In the genomic region with DNA sequence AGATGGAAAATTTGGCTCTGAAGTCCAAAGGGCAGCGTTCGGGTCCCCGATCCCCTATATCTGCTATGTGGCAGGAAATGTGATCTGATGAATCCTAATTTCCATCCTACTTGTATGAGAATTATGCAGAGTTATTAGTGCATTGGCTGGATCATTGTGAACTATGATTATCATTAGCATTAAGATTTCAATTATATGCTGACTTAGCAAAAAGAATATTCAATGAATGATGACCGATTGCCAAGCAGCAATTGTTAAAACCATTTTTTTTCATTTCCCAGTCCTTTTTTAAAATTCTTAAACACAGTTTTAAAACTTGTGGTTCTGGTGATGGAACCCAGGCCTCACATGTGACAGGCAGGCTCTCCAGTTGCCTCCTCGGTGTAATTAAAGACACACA, we compare ENCODE assay signal across 28 mouse cellular contexts. TPM values are rescaled to one million over a fixed set of nuclear protein-coding genes. Genes with fewer than 3 reads are reported as not detected.
DNase-seq lines count a peak whose midpoint lies in the region; ATAC-seq and TF ChIP-seq lines count a peak whose summit lies in the region.
"Had no signal": no experiment of that assay in that cellular context is flagged by ENCODE, and none has a peak within 500 bp of the region (broad histone marks: within the 10 kb centered on the region; RNA-seq: fewer than 3 reads in every experiment).

No protein-coding gene starts in this region.

- dilution Hi-C loops in CH12.LX (cut with MboI; ENCODE audit: extremely low pct_ligation_motif_present, extremely low pct_unique_long_range_greater_than_20kb, low sequenced_read_pairs), result no loop called here

- DNase-seq in CH12.LX (ENCODE audit: extremely low read depth), result no peak
- no peak for DNase-seq in ES-E14 (ENCODE audit: low read depth, low spot score)
- no peak for DNase-seq in MEL (ENCODE audit: low read depth, low spot score)
- no peak for DNase-seq in embryo, embryonic 11 days
- DNase-seq in gastrocnemius, postnatal 10 days, result no peak
- no peak for DNase-seq in midbrain, postnatal 0 days (ENCODE audit: low spot score)
- no peak for DNase-seq in left cerebral cortex, adult 11 months (ENCODE audit: low spot score)
- DNase-seq: adrenal gland, adult 2 months; adrenal gland, adult 8-10 months; adrenal gland, postnatal 10 days; adrenal gland, postnatal 14 days; adrenal gland, postnatal 25 days; adrenal gland, postnatal 36 days; B cell, adult 2 months; cerebellum, adult 11 months; cerebellum, adult 11-12 months; cerebellum, adult 18-20 months; cerebellum, adult 2 months; cerebellum, adult 8-10 months had no signal

- H3K4me1 ChIP-seq in CH12.LX (ENCODE audit: control insufficient read depth in 1 of 2, insufficient read depth in 2 of 2) (no peaks in the 10 kb centered on the region), ES-E14 (ENCODE audit: control insufficient read depth in 2 of 2, insufficient read depth in 2 of 2, low read length in 2 of 2, poor library complexity in 1 of 2) (no peaks in the 10 kb centered on the region), MEL (ENCODE audit: control insufficient read depth in 1 of 2, insufficient read depth in 2 of 2, low read length in 2 of 2) (no peaks in the 10 kb centered on the region)
- H3K4me1 ChIP-seq in small intestine, adult 2 months (ENCODE audit: control insufficient read depth, insufficient read depth, insufficient read length, low read length), result peaks cover 3% of the 10 kb centered on the region; the same call in 1 of the 2 replicates
- no peaks in the 10 kb centered on the region for H3K4me1 ChIP-seq in midbrain, postnatal 0 days (ENCODE audit: insufficient read depth, low read length)

- TF ChIP-seq POLR2A in CH12.LX (IDR thresholded peaks at IDR 0.05; ENCODE audit: low read depth, low read length) (no peak), MEL (IDR thresholded peaks at IDR 0.05; ENCODE audit: control insufficient read depth in 1 of 2, insufficient read depth in 1 of 2, low read depth in 1 of 2, low read length in 2 of 2, poor library complexity in 1 of 2) (no peak)
- no peak for TF ChIP-seq POLR2A in small intestine, adult 2 months (IDR thresholded peaks at IDR 0.05; ENCODE audit: low read depth, low read length)

- TF ChIP-seq EP300 in CH12.LX (IDR thresholded peaks at IDR 0.05; ENCODE audit: low read length) (no peak), MEL (IDR thresholded peaks at IDR 0.05; ENCODE audit: low read depth in 1 of 2, low read length in 2 of 2) (no peak)

- no peak overlapping the region for H3K4me2 ChIP-seq in CH12.LX (ENCODE audit: insufficient read depth, low read depth, poor library complexity, severe bottlenecking)
- H3K4me2 ChIP-seq in midbrain, postnatal 0 days (ENCODE audit: low read depth, low read length, poor library complexity, severe bottlenecking), result no peak overlapping the region

- H3K4me3 ChIP-seq in CH12.LX (replicated peaks in 1 of 3; ENCODE audit: low read depth in 2 of 3, low read length in 2 of 3, poor library complexity in 1 of 3), result no peak overlapping the region
- no peak overlapping the region for H3K4me3 ChIP-seq in ES-E14 (ENCODE audit: insufficient read depth in 1 of 2, low read depth in 1 of 2, low read length in 2 of 2, poor library complexity in 1 of 2, severe bottlenecking in 1 of 2)
- H3K4me3 ChIP-seq in MEL (ENCODE audit: control insufficient read depth in 1 of 2, insufficient read depth in 1 of 2, low read depth in 2 of 2, low read length in 2 of 2), result no peak overlapping the region
- no peak overlapping the region for H3K4me3 ChIP-seq in small intestine, adult 2 months (ENCODE audit: low read depth, low read length)
- no peak overlapping the region for H3K4me3 ChIP-seq in midbrain, postnatal 0 days (ENCODE audit: low read depth, low read length)

- H3K79me2 ChIP-seq in CH12.LX (replicated peaks; ENCODE audit: control insufficient read depth, extremely low read depth, insufficient read depth, poor library complexity, severe bottlenecking) (no peaks in the 10 kb centered on the region), MEL (ENCODE audit: control insufficient read depth, insufficient read depth, low read length, poor library complexity) (no peaks in the 10 kb centered on the region)

- H3K36me3 ChIP-seq in CH12.LX (replicated peaks in 1 of 2; ENCODE audit: control insufficient read depth in 1 of 2, insufficient read depth in 1 of 2, low read length in 1 of 2) (no peaks in the 10 kb centered on the region), ES-E14 (ENCODE audit: control insufficient read depth, insufficient read depth, low read length, poor library complexity, severe bottlenecking) (no peaks in the 10 kb centered on the region), MEL (ENCODE audit: control insufficient read depth in 1 of 2, insufficient read depth in 2 of 2, low read length in 2 of 2) (no peaks in the 10 kb centered on the region)
- peaks cover 25% of the 10 kb centered on the region for H3K36me3 ChIP-seq in small intestine, adult 2 months (ENCODE audit: control insufficient read depth, insufficient read depth, low read length)
- H3K36me3 ChIP-seq in midbrain, postnatal 0 days (ENCODE audit: insufficient read depth, low read length), result no peaks in the 10 kb centered on the region
- H3K36me3 ChIP-seq: G1E had no signal

- TF ChIP-seq CTCF in CH12.LX (conservative IDR thresholded peaks at IDR 0.05 in 1 of 2, IDR thresholded peaks at IDR 0.05 in 1 of 2; ENCODE audit: low read depth in 2 of 2, low read length in 2 of 2) (no peak), MEL (IDR thresholded peaks at IDR 0.05 in 2 of 3, conservative IDR thresholded peaks at IDR 0.05 in 1 of 3; ENCODE audit: control insufficient read depth in 1 of 3, insufficient read depth in 1 of 3, low read depth in 2 of 3, low read length in 3 of 3, poor library complexity in 1 of 3, severe bottlenecking in 1 of 3) (no peak)
- no peak for TF ChIP-seq CTCF in small intestine, adult 2 months (IDR thresholded peaks at IDR 0.05; ENCODE audit: extremely low read depth, insufficient read length, insufficient replicate concordance, low read depth, low read length)
- no peak for TF ChIP-seq CTCF in midbrain, postnatal 0 days (IDR thresholded peaks at IDR 0.05)

- WGBS in small intestine, adult 2 months, result 70% methylated on average over 5 of the region's 5 CpGs
- 90% methylated on average over 5 of the region's 5 CpGs for WGBS in midbrain, postnatal 0 days

- no peak overlapping the region for H3K27ac ChIP-seq in CH12.LX (ENCODE audit: insufficient read depth, low read depth)
- H3K27ac ChIP-seq in ES-E14 (ENCODE audit: insufficient read depth, low read depth, low read length, poor library complexity, severe bottlenecking), result no peak overlapping the region
- H3K27ac ChIP-seq in MEL (ENCODE audit: control insufficient read depth, low read depth, low read length), result no peak overlapping the region
- 0 out of 2 replicates have a peak overlapping the region, but pooled peaks have one; percentile 21 for H3K27ac ChIP-seq in small intestine, adult 2 months (ENCODE audit: insufficient read depth, low read depth, low read length)
- no peak overlapping the region for H3K27ac ChIP-seq in midbrain, postnatal 0 days (ENCODE audit: low read depth, low read length)

- H3K9me3 ChIP-seq in CH12.LX (replicated peaks; ENCODE audit: low read length) (no peaks in the 10 kb centered on the region), ES-E14 (ENCODE audit: control insufficient read depth, insufficient read depth, low read depth, low read length) (no peaks in the 10 kb centered on the region), MEL (replicated peaks; ENCODE audit: insufficient read depth, low read length) (no peaks in the 10 kb centered on the region)
- no peaks in the 10 kb centered on the region for H3K9me3 ChIP-seq in midbrain, postnatal 0 days (ENCODE audit: low read length)
- H3K9me3 ChIP-seq: G1E had no signal

- ATAC-seq in midbrain, postnatal 0 days (ENCODE audit: low FRiP score), result no peak
- ATAC-seq: activated CD4-positive, CD25-positive, alpha-beta regulatory T cell, adult 4 months; CD4-positive, CD25-positive, alpha-beta regulatory T cell, adult 4 months; Patski had no signal

- in situ Hi-C loops in CH12.LX (cut with MboI; ENCODE audit: low pct_ligation_motif_present, low pct_unique_long_range_greater_than_20kb, low sequenced_read_pairs), result no loop called here
- in situ Hi-C loops in ES-E14 (cut with MboI; ENCODE audit: low sequenced_read_pairs in 2 of 2, unreplicated experiment in 2 of 2), result no loop called here

- TF ChIP-seq RAD21 in CH12.LX (IDR thresholded peaks at IDR 0.05; ENCODE audit: low read depth, low read length), result no peak
- TF ChIP-seq RAD21 in MEL (IDR thresholded peaks at IDR 0.05; ENCODE audit: low read depth, low read length), result no peak

- H3K27me3 ChIP-seq in CH12.LX (replicated peaks) (no peaks in the 10 kb centered on the region), MEL (ENCODE audit: control insufficient read depth in 1 of 2, insufficient read depth in 2 of 2, low read length in 2 of 2) (no peaks in the 10 kb centered on the region)
- H3K27me3 ChIP-seq in small intestine, adult 2 months (ENCODE audit: control insufficient read depth, insufficient read depth, low read length), result no peaks in the 10 kb centered on the region
- H3K27me3 ChIP-seq in midbrain, postnatal 0 days (ENCODE audit: insufficient read depth, low read length), result no peaks in the 10 kb centered on the region

- H3K9ac ChIP-seq in CH12.LX (ENCODE audit: insufficient read depth, low read depth), result no peak overlapping the region
- H3K9ac ChIP-seq in ES-E14 (ENCODE audit: insufficient read depth, low read depth, low read length, poor library complexity, severe bottlenecking), result no peak overlapping the region
- H3K9ac ChIP-seq in MEL (ENCODE audit: control insufficient read depth, low read depth, low read length, poor library complexity, severe bottlenecking), result no peak overlapping the region
- no peak overlapping the region for H3K9ac ChIP-seq in midbrain, postnatal 0 days (replicated peaks; ENCODE audit: low read length, poor library complexity, severe bottlenecking)

RNA-seq across cellular contexts. Expression of a gene that starts 9.1 kb away (rescaled TPM):
- total RNA-seq in CH12.LX (2012; rRNA removed) (not detected in 2 replicates), CH12.LX (2014; rRNA removed) (not detected in 2 replicates), ES-E14 (2012; rRNA removed) (0.22 TPM in 1 of 2 replicates, not detected in the other), MEL (2012; rRNA removed) (not detected in 2 replicates)
- polyA plus RNA-seq in CH12.LX (2012; ENCODE audit: insufficient read length, low read depth) (0.04 and 0.06 TPM in 2 replicates), MEL (2012; ENCODE audit: insufficient read depth in 1 of 2, insufficient read length in 2 of 2, low read depth in 1 of 2, low replicate concordance in 2 of 2, missing spikeins in 1 of 2) (not detected)
- 162 and 362 TPM in 2 replicates for polyA plus RNA-seq in small intestine, adult 2 months (2012; rRNA removed)
- under 1 TPM; 0.70 to 0.81 TPM for total RNA-seq in gastrocnemius, postnatal 10 days (2021)
- total RNA-seq in midbrain, postnatal 0 days (2014; rRNA removed), result 1.1 and 1.8 TPM in 2 replicates
- polyA plus RNA-seq in midbrain, postnatal 0 days (2015; fragmentation: Nextera tagmentation; extraction: Ambion mirVana), result 0.11 and 0.26 TPM in 2 replicates
- polyA plus RNA-seq: activated CD4-positive, CD25-positive, alpha-beta regulatory T cell, adult 4 months; G1E; Patski had no signal

RNA-seq across cellular contexts. Expression of a gene that starts 24.6 kb away (rescaled TPM):
- total RNA-seq in CH12.LX (2012; rRNA removed) (not detected in 2 replicates), CH12.LX (2014; rRNA removed) (not detected in 2 replicates), ES-E14 (2012; rRNA removed) (not detected in 2 replicates), MEL (2012; rRNA removed) (not detected in 2 replicates)
- polyA plus RNA-seq in CH12.LX (2012; ENCODE audit: insufficient read length, low read depth) (not detected in 2 replicates), MEL (2012; ENCODE audit: insufficient read depth in 1 of 2, insufficient read length in 2 of 2, low read depth in 1 of 2, low replicate concordance in 2 of 2, missing spikeins in 1 of 2) (not detected)
- not detected in 2 replicates for polyA plus RNA-seq in small intestine, adult 2 months (2012; rRNA removed)
- total RNA-seq in gastrocnemius, postnatal 10 days (2021), result not detected
- total RNA-seq in midbrain, postnatal 0 days (2014; rRNA removed), result not detected in 2 replicates
- not detected in 2 replicates for polyA plus RNA-seq in midbrain, postnatal 0 days (2015; fragmentation: Nextera tagmentation; extraction: Ambion mirVana)
- total RNA-seq: adrenal gland, adult 18-20 months; adrenal gland, adult 2 months; adrenal gland, adult 8-10 months; adrenal gland, postnatal 10 days; adrenal gland, postnatal 14 days; adrenal gland, postnatal 25 days; adrenal gland, postnatal 36 days; adrenal gland, postnatal 4 days; G1E had no signal
- polyA plus RNA-seq: activated CD4-positive, CD25-positive, alpha-beta regulatory T cell, adult 4 months; adrenal gland, adult 2 months; brain, embryonic 14.5 days; C2C12; CD4-positive, CD25-positive, alpha-beta regulatory T cell, adult 4 months; cerebellum, adult 2 months; G1E; Patski had no signal

RNA-seq across cellular contexts. Expression of a gene that starts 52.1 kb away (rescaled TPM):
- total RNA-seq in CH12.LX (2012; rRNA removed) (0.71 and 1.4 TPM in 2 replicates), CH12.LX (2014; rRNA removed) (1.0 and 1.7 TPM in 2 replicates), ES-E14 (2012; rRNA removed) (not detected in 2 replicates), MEL (2012; rRNA removed) (not detected in 2 replicates)
- polyA plus RNA-seq in CH12.LX (2012; ENCODE audit: insufficient read length, low read depth) (0.97 and 1.1 TPM in 2 replicates), MEL (2012; ENCODE audit: insufficient read depth in 1 of 2, insufficient read length in 2 of 2, low read depth in 1 of 2, low replicate concordance in 2 of 2, missing spikeins in 1 of 2) (not detected)
- polyA plus RNA-seq in small intestine, adult 2 months (2012; rRNA removed), result 0.06 and 0.11 TPM in 2 replicates
- under 1 TPM; 0.56 to 0.78 TPM for total RNA-seq in gastrocnemius, postnatal 10 days (2021)
- 2.1 TPM in 1 of 2 replicates, not detected in the other for total RNA-seq in midbrain, postnatal 0 days (2014; rRNA removed)
- 0.52 and 0.79 TPM in 2 replicates for polyA plus RNA-seq in midbrain, postnatal 0 days (2015; fragmentation: Nextera tagmentation; extraction: Ambion mirVana)
- polyA plus RNA-seq: activated CD4-positive, CD25-positive, alpha-beta regulatory T cell, adult 4 months; adrenal gland, adult 2 months; C2C12; CD4-positive, CD25-positive, alpha-beta regulatory T cell, adult 4 months; G1E; Patski had no signal
